Mouse (Mus musculus): ENCODE measurements around the gene Bcl7c. TPM values are rescaled to one million over a fixed set of nuclear protein-coding genes. Genes with fewer than 3 reads are reported as not detected.

The Bcl7c gene
- 54.5 and 55.5 TPM in 2 replicates for polyA plus RNA-seq (2014; fragmentation: Nextera tagmentation; extraction: Ambion mirVana)

DNA sequence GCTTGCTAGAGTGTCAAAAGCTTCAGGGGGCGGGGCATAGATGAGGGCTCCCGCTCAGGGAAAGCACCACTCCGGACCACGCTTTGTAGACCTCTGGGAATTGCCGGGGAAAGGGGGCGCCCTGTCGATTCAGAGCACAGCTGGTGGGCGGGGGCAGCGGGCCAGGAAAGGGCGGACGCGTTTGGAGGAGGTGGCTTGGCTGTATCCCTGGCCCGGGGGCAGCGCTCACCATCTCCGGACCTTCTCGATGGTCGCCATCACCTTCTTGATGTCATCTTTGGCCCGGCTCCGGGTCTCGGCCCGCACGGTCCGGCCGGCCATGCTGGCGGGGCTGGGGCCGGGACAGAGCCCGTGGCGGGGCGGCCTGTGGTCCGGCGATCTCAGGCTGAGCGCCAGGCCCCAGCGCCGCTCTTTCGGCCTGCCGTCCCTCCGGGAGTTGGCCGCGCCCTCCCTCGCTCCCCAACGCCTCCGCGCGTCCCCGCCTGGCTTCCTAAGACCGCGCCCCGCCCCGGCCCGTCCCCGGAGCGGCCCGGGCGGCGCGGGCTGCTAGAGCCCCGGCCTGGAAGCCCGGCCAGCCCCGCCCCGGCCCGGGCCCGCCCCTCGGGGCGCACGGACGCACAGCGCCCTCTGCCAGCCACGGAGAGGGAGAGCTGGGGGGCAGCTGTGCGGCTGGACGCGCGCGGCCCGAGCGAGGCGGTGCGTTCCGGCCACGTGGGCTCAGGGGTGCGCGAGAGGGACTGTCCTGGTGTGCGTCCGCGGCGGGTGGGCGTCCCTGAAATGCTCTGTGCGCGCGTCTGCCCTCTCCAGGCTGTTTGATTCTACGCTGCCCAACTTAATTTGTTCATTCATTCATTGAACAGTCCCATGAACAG, at the start of gene Bcl7c:
Bcl7c (minus strand) TSS at position 727 of the 872 bp plus-strand sequence.
- H3K27me3 ChIP-seq (ENCODE audit: control insufficient read depth, insufficient read depth, low read length) = no peaks in the 10 kb centered on the region
- peak within 1 kb of the TSS; percentile 71 for H3K4me3 ChIP-seq (ENCODE audit: low read depth, low read length)
- ATAC-seq (ENCODE audit: insufficient read depth, low FRiP score, low TSS enrichment) = peak; percentile 78
- H3K9ac ChIP-seq (ENCODE audit: low read length) = peak within 1 kb of the TSS; percentile 82
- WGBS = under 1% methylated on average over 81 of the region's 90 CpGs
- peaks cover 24% of the 10 kb centered on the region for H3K4me1 ChIP-seq (ENCODE audit: control insufficient read depth, insufficient read depth, low read length)
- peak within 1 kb of the TSS; percentile 71 for H3K4me2 ChIP-seq (ENCODE audit: low read depth)
- peak; percentile 94 for DNase-seq (ENCODE audit: low spot score)
- peak within 1 kb of the TSS; percentile 94 for H3K27ac ChIP-seq (ENCODE audit: low read depth, low read length)
- peaks cover 2% of the 10 kb centered on the region; the same call in 1 of the 2 replicates for H3K36me3 ChIP-seq (ENCODE audit: control insufficient read depth, insufficient read depth, low read length)
- no peaks in the 10 kb centered on the region for H3K9me3 ChIP-seq (ENCODE audit: control insufficient read depth, low read length)

DNA sequence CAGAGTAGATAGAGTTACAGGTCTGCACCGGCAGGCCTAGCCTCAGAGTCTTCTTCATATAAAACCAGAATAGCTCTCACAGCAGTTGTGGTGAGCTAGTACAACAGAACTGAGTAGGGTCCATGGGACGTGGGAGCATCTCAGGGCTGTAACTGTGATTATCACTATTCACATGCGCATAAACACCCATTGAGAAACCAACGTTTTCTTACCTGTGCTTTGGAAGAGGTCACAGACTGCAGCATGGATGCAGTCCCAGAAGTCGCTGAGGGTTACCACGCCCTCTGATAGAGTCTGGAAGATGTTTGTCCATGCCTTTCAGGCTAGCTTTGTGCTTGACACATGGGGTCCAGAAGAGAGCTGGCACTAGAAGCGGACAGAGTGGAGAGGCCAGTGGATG, 45.0 kb upstream of the Bcl7c start:
- Histone ChIP-seq H3K36me3 (ENCODE audit: control insufficient read depth, insufficient read depth, low read length) (peaks cover 34% of the 10 kb centered on the region), H3K4me3 (ENCODE audit: low read depth, low read length) (no peak overlapping the region), H3K27me3 (ENCODE audit: control insufficient read depth, insufficient read depth, low read length) (no peaks in the 10 kb centered on the region), H3K27ac (ENCODE audit: low read depth, low read length) (no peak overlapping the region), H3K9ac (ENCODE audit: low read length) (no peak overlapping the region), H3K4me2 (ENCODE audit: low read depth) (no peak overlapping the region), H3K4me1 (ENCODE audit: control insufficient read depth, insufficient read depth, low read length) (no peaks in the 10 kb centered on the region; the same call in 1 of the 2 replicates), H3K9me3 (ENCODE audit: control insufficient read depth, low read length) (no peaks in the 10 kb centered on the region)
- no peak for ATAC-seq (ENCODE audit: insufficient read depth, low FRiP score, low TSS enrichment)
- DNase-seq (ENCODE audit: low spot score) = no peak
- WGBS = 92% methylated on average over 7 of the region's 7 CpGs

DNA sequence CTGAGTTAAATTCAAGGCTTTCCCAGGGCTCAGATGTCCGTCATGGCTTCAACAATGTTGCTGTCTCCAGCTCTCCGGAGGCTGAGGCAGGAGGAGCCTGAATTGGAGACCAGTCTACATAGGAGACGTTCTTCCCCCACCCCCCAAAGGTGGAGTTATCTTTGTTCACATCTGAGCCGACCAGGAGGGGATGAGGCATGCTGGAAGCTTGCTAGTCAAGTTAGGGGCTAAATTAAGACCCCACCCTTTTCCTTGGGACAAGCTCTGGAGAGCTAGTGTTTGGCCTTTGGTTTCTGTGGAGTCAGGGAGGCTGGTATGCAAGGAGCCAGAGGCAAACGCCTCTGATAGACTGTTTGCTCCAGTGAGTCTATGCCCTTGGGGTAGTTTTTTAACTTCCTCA, 44.4 kb upstream of the Bcl7c start:
- ATAC-seq (ENCODE audit: insufficient read depth, low FRiP score, low TSS enrichment) = no peak
- H3K9ac ChIP-seq (ENCODE audit: low read length) = no peak overlapping the region
- H3K4me3 ChIP-seq (ENCODE audit: low read depth, low read length) = no peak overlapping the region
- no peaks in the 10 kb centered on the region; the same call in 1 of the 2 replicates for H3K4me1 ChIP-seq (ENCODE audit: control insufficient read depth, insufficient read depth, low read length)
- H3K4me2 ChIP-seq (ENCODE audit: low read depth) = no peak overlapping the region
- no peak for DNase-seq (ENCODE audit: low spot score)
- H3K27ac ChIP-seq (ENCODE audit: low read depth, low read length) = no peak overlapping the region
- 87% methylated on average over 5 of the region's 5 CpGs for WGBS
- H3K9me3 ChIP-seq (ENCODE audit: control insufficient read depth, low read length) = no peaks in the 10 kb centered on the region
- H3K36me3 ChIP-seq (ENCODE audit: control insufficient read depth, insufficient read depth, low read length) = peaks cover 36% of the 10 kb centered on the region
- H3K27me3 ChIP-seq (ENCODE audit: control insufficient read depth, insufficient read depth, low read length) = no peaks in the 10 kb centered on the region

DNA sequence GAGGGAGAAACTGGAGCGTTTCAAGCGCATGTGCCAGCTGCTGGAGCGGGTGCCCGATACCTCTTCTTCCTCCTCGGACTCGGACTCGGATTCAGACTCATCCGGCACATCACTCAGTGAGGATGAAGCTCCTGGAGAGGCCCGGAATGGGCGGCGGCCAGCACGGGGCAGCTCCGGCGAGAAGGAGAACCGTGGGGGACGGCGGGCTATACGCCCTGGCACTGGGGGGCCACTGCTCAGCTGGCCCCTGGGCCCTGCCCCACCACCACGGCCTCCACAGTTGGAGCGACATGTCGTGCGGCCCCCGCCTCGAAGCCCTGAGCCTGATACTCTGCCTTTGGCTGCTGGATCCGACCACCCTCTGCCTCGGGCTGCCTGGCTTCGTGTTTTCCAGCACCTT, 43.3 kb upstream of the Bcl7c start:
- H3K27me3 ChIP-seq (ENCODE audit: control insufficient read depth, insufficient read depth, low read length) = no peaks in the 10 kb centered on the region
- DNase-seq (ENCODE audit: low spot score) (no peak), ATAC-seq (ENCODE audit: insufficient read depth, low FRiP score, low TSS enrichment) (no peak)
- H3K9ac ChIP-seq (ENCODE audit: low read length) = no peak overlapping the region
- no peaks in the 10 kb centered on the region for H3K9me3 ChIP-seq (ENCODE audit: control insufficient read depth, low read length)
- no peak overlapping the region for H3K4me2 ChIP-seq (ENCODE audit: low read depth)
- peaks cover 31% of the 10 kb centered on the region for H3K36me3 ChIP-seq (ENCODE audit: control insufficient read depth, insufficient read depth, low read length)
- H3K4me3 ChIP-seq (ENCODE audit: low read depth, low read length) = no peak overlapping the region; the same call in 1 of the 2 replicates
- 97% methylated on average over 27 of the region's 27 CpGs for WGBS
- peaks cover 3% of the 10 kb centered on the region for H3K4me1 ChIP-seq (ENCODE audit: control insufficient read depth, insufficient read depth, low read length)
- H3K27ac ChIP-seq (ENCODE audit: low read depth, low read length) = no peak overlapping the region

DNA sequence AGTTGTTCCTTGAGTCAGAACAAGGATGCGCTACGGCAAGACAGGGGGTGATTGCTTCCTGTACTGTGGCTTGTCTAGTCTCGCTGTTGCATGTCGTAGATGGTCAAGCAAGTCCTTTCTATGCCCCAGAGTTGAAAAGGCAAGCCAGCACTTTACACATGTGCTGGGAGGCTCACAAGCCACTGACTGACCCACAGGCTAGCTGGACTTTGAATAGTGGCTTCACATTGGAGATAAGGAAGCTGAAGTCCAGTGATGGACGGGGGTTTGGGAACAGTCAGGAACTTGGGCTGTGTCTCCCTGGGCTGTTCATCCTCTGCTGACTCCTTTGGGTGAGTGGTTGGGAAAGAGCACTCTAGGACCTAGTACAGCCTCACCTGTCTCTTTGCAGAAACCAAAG, 42.9 kb upstream of the Bcl7c start:
- WGBS = 93% methylated on average over 5 of the region's 5 CpGs
- H3K9ac ChIP-seq (ENCODE audit: low read length) = no peak overlapping the region
- ATAC-seq (ENCODE audit: insufficient read depth, low FRiP score, low TSS enrichment) (no peak), DNase-seq (ENCODE audit: low spot score) (no peak)
- H3K4me2 ChIP-seq (ENCODE audit: low read depth) = no peak overlapping the region
- peaks cover 3% of the 10 kb centered on the region; the same call in 1 of the 2 replicates for H3K4me1 ChIP-seq (ENCODE audit: control insufficient read depth, insufficient read depth, low read length)
- no peaks in the 10 kb centered on the region for H3K9me3 ChIP-seq (ENCODE audit: control insufficient read depth, low read length)
- peaks cover 31% of the 10 kb centered on the region for H3K36me3 ChIP-seq (ENCODE audit: control insufficient read depth, insufficient read depth, low read length)
- no peaks in the 10 kb centered on the region for H3K27me3 ChIP-seq (ENCODE audit: control insufficient read depth, insufficient read depth, low read length)
- H3K27ac ChIP-seq (ENCODE audit: low read depth, low read length) = no peak overlapping the region
- no peak overlapping the region for H3K4me3 ChIP-seq (ENCODE audit: low read depth, low read length)

DNA sequence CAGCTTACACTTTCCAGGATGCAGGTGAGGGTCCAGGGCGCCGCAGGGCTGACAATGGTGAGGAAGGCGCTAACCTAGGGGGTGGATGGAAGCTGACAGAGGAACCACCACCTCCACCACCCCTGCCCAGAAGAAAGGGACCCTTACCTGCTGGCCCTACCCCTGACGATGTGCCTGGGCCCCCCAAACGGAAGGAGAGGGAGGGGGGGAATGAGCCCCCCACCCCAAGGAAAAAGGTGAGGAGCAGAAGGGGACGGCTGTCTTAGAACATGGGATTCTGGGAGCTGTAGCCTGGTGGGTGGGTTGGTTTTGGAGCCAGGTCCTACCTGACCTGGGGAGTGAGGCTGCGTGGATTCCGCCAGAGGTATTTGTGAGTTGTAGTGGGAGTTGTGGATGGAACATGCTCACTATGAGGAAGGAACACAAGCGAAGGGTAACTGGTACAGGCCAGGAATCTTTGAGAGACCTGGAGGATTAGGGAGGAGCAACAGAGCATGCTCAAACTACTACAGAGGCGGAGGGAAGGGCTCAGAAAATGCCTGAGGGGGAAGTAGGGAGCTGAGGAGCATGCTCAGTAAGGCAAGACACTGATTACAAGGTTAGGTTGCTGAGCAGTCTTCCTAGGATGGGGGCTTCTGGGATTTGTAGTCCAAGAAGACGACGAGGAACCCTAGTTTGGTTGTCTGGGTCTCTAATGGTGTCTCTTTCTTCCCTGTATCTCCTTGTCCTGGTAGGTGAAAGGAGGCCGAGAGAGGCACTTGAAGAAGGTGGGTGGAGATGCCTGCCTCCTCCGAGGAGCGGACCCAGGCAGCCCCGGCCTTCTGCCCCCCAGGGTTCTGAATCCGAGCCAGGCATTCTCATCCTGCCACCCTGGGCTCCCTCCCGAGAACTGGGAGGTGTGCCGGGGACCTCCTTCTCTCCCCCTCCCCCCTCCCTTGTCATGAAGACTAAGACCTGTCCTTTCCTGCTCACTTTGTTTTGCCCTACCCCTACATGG, 41.7 kb upstream of the Bcl7c start:
- H3K36me3 ChIP-seq (ENCODE audit: control insufficient read depth, insufficient read depth, low read length) = peaks cover 29% of the 10 kb centered on the region
- peaks cover 3% of the 10 kb centered on the region; the same call in 1 of the 2 replicates for H3K4me1 ChIP-seq (ENCODE audit: control insufficient read depth, insufficient read depth, low read length)
- H3K27ac ChIP-seq (ENCODE audit: low read depth, low read length) = no peak overlapping the region
- no peaks in the 10 kb centered on the region for H3K9me3 ChIP-seq (ENCODE audit: control insufficient read depth, low read length)
- no peak overlapping the region for H3K4me2 ChIP-seq (ENCODE audit: low read depth)
- no peak overlapping the region for H3K4me3 ChIP-seq (ENCODE audit: low read depth, low read length)
- no peaks in the 10 kb centered on the region for H3K27me3 ChIP-seq (ENCODE audit: control insufficient read depth, insufficient read depth, low read length)
- 92% methylated on average over 19 of the region's 19 CpGs for WGBS
- DNase-seq (ENCODE audit: low spot score) (no peak), ATAC-seq (ENCODE audit: insufficient read depth, low FRiP score, low TSS enrichment) (no peak)
- H3K9ac ChIP-seq (ENCODE audit: low read length) = no peak overlapping the region

DNA sequence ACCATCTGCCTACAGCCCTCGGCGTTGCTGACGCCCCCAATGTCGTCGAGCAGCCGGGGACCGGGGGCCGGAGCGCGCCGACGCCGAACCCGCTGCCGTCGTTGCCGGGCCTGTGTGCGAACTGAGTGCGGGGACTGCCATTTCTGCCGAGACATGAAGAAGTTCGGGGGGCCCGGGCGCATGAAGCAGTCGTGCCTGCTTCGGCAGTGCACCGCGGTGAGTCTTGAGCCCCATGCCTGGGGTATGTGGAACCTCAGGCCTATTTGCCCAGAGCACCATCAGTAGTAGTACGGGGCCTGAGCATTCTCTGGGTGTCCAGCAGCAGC, 39.5 kb upstream of the Bcl7c start:
- no peak overlapping the region for H3K4me2 ChIP-seq (ENCODE audit: low read depth)

DNA sequence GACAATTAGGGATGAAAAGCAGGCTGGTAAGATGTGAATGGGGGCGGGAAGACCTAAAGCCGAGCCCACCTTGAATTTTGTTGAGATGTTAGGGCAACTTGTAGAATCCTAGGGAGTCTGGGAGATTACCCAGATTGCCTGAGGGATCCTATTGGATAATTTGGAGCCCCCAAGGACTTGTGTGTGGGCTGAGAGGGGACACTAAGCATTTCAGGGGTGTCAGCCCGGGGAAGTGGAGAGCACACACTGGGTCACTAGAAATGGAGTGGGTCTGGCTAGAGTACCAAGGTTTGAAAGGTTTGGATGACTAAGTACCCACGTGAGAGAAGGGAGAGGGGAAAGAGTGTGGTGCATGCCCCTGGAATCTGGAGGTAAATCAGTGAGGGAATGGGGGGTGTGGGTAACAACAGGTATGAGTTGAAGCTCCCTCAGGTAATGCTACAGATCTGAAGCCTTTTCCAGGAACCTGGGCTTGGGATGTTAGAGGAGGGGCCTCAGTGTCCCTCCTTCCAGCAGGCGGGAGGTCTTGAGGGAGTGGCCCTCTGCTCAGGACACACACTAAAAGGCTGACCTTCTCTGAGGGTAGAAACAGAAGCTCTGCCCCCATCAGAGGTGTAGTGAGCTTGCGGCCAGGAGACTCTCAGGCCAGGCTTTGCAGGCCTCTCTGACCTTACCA, 39.0 kb upstream of the Bcl7c start:
- Histone ChIP-seq H3K27ac (ENCODE audit: low read depth, low read length) (no peak overlapping the region), H3K4me1 (ENCODE audit: control insufficient read depth, insufficient read depth, low read length) (peaks cover 3% of the 10 kb centered on the region; the same call in 1 of the 2 replicates), H3K4me2 (ENCODE audit: low read depth) (peak overlapping the region; percentile 87), H3K4me3 (ENCODE audit: low read depth, low read length) (peak overlapping the region; percentile 91), H3K9ac (ENCODE audit: low read length) (peak overlapping the region; percentile 92), H3K36me3 (ENCODE audit: control insufficient read depth, insufficient read depth, low read length) (peaks cover 25% of the 10 kb centered on the region), H3K27me3 (ENCODE audit: control insufficient read depth, insufficient read depth, low read length) (no peaks in the 10 kb centered on the region), H3K9me3 (ENCODE audit: control insufficient read depth, low read length) (no peaks in the 10 kb centered on the region)
- no peak for ATAC-seq (ENCODE audit: insufficient read depth, low FRiP score, low TSS enrichment)
- DNase-seq (ENCODE audit: low spot score) = no peak
- 42% methylated on average over 6 of the region's 6 CpGs for WGBS

More for the DNA sequence above, 39.5 kb upstream of the Bcl7c start:
- DNase-seq (ENCODE audit: low spot score) (no peak), ATAC-seq (ENCODE audit: insufficient read depth, low FRiP score, low TSS enrichment) (no peak)
- Histone ChIP-seq H3K9ac (ENCODE audit: low read length) (no peak overlapping the region), H3K27ac (ENCODE audit: low read depth, low read length) (no peak overlapping the region), H3K4me1 (ENCODE audit: control insufficient read depth, insufficient read depth, low read length) (peaks cover 3% of the 10 kb centered on the region; the same call in 1 of the 2 replicates), H3K9me3 (ENCODE audit: control insufficient read depth, low read length) (no peaks in the 10 kb centered on the region), H3K4me3 (ENCODE audit: low read depth, low read length) (peak overlapping the region; percentile 91; the same call in 1 of the 2 replicates), H3K27me3 (ENCODE audit: control insufficient read depth, insufficient read depth, low read length) (no peaks in the 10 kb centered on the region), H3K36me3 (ENCODE audit: control insufficient read depth, insufficient read depth, low read length) (peaks cover 25% of the 10 kb centered on the region)
- WGBS = 95% methylated on average over 28 of the region's 28 CpGs
